Mouse (Mus musculus) bone marrow macrophage, adult 2 months (primary cell): Measurements from ENCODE around the gene 9130213A22Rik.

Experiments
- CTCF ChIP-seq: IDR thresholded peaks from 2 replicates; pipeline ENCODE4 v1.5.1; 2012; ENCODE audit warnings: low read depth, mild to moderate bottlenecking, low read length, moderate library complexity
- POLR2A ChIP-seq: IDR thresholded peaks from 2 replicates; pipeline ENCODE4 v1.6.1; 2012; ENCODE audit warnings: mild to moderate bottlenecking, low read depth, low read length, borderline replicate concordance

DNA sequence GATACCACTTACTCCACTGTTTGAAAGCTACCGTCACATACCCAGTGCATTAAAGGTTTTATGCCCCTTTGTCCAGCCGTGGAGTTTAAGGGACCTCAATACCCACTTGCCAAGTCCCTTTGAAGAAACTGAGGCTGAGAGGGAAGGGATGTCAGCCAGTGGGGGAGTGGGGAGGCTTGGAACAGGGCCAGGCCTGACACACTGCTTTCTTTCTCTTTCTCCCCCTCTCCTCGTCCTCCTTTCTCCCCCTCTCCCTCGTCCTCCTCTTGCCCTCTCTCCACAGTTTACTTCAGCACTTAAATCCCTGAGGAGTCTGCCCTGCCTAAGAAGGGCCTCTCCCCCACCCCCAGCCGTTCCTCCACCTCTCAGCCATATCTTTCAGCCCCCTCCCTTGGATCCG, 32.0 kb downstream of the 9130213A22Rik start:
- no peak for TF ChIP-seq CTCF
- no peak for TF ChIP-seq POLR2A
